Mouse (Mus musculus) hindbrain, embryonic 12.5 days (tissue): ENCODE results near the gene Gnaq. TPM values are rescaled to one million over a fixed set of nuclear protein-coding genes. Genes with fewer than 3 reads are reported as not detected.

ENCODE experiments used
- ATAC-seq: fragments of 200-750 bp; cut with Nextera tagmentation; 2 replicates; pipeline ENCODE4 v1.8.0; 2017; ENCODE audit warnings: moderate TSS enrichment; ENCODE audit not compliant: low FRiP score
- H3K27ac ChIP-seq: fragments of 300-500 bp; sonication (generic); 2 replicates; pipeline ENCODE4 v1.5.1; 2016; ENCODE audit warnings: mild to moderate bottlenecking
- H3K27me3 ChIP-seq: fragments of 300-500 bp; sonication (generic); 2 replicates; pipeline ENCODE4 v1.6.1; 2016; ENCODE audit warnings: mild to moderate bottlenecking
- H3K36me3 ChIP-seq: fragments of 300-500 bp; sonication (generic); 2 replicates; pipeline ENCODE4 v1.6.1; 2016; ENCODE audit warnings: mild to moderate bottlenecking
- H3K4me1 ChIP-seq: fragments of 300-500 bp; sonication (generic); 2 replicates; pipeline ENCODE4 v1.6.1; 2016
- H3K4me2 ChIP-seq: fragments of 300-500 bp; sonication (generic); replicated peaks from 2 replicates; pipeline ENCODE4 v1.6.1; 2016; ENCODE audit warnings: mild to moderate bottlenecking
- H3K4me3 ChIP-seq: fragments of 300-500 bp; sonication (generic); 2 replicates; pipeline ENCODE4 v1.5.1; 2016; ENCODE audit warnings: mild to moderate bottlenecking
- H3K9ac ChIP-seq: fragments of 300-500 bp; sonication (generic); 2 replicates; pipeline ENCODE4 v1.6.1; 2016; ENCODE audit warnings: mild to moderate bottlenecking, moderate library complexity
- H3K9me3 ChIP-seq: fragments of 300-500 bp; sonication (generic); replicated peaks from 2 replicates; pipeline ENCODE4 v1.6.1; 2016; ENCODE audit warnings: mild to moderate bottlenecking
- WGBS: fragments of 180-500 bp; shearing (Covaris S2); methylation state at CpG from one replicate; pipeline ENCODE4 v1.1.7; 2016; 5-methylcytosine and 5-hydroxymethylcytosine counted together
- polyA plus RNA-seq: library from polyadenylated mRNA; unstranded; fragments of >200 nt; fragmentation: Nextera tagmentation; extraction: Ambion mirVana; gene quantifications from 2 replicates; pipeline ENCODE4 v1.2.1, GENCODE M21; 2016

Gnaq gene
- polyA plus RNA-seq, 1 experiment from 2014 or later, result 49.3 TPM

DNA sequence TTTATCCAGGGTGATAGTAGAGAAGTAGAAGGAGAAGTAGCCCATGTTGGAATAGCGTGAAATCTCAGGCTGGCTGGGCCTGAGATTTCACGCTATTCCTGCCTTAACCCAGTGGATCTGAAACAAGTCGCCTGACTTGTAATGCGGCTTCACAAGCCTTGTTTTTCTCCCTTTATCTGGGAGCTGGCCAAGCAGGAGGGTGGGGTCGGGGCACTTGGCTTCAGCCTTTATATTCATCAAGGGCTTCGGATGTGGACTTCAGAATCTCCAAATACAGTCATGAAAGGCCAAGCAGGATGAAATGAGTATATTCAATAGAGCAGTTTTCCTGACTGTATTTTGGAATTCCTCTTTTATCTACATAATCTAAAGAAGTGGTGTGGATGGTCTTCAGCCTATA, 82.3 kb downstream of the Gnaq start:
- Histone ChIP-seq H3K9me3 (no peaks in the 10 kb centered on the region), H3K27me3 (no peaks in the 10 kb centered on the region), H3K27ac (no peak overlapping the region), H3K4me3 (no peak overlapping the region), H3K4me1 (no peaks in the 10 kb centered on the region), H3K4me2 (no peak overlapping the region), H3K36me3 (0 out of 2 replicates have a peak, but pooled peaks cover 5% of the 10 kb centered on the region), H3K9ac (no peak overlapping the region)
- no peak for ATAC-seq
- 83% methylated on average over 6 of the region's 6 CpGs for WGBS

DNA sequence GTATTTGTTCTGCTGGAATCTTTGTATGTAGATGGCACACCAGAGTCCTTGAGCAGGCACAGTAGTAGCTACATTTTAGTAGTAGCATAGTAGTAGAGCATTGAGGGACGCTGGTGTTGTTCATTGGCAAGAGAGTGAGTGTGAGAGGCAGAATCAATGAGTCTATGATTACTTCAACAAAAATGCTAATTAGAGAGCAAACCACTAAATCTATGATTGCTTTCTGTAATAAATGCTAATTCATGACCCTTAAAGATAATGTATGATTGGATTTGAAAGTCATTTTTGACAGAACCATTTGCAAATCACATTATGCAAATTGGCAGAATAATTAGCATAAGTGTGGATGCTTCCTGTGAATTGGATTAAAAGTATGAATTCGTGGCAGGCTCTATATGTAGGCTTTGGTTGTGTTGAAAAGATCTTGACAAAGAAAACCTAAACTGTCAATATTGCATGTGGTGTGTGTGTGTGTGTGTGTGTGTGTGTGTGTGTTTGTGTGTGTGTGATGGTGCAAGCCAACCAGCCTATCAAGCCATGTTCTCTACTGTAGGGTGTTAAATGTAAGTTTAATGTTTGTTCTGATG, 82.9 kb downstream of the Gnaq start:
- no peak overlapping the region for H3K4me3 ChIP-seq
- H3K36me3 ChIP-seq, result 0 out of 2 replicates have a peak, but pooled peaks cover 8% of the 10 kb centered on the region
- H3K27ac ChIP-seq, result no peak overlapping the region
- no peaks in the 10 kb centered on the region for H3K9me3 ChIP-seq
- H3K4me2 ChIP-seq, result no peak overlapping the region
- ATAC-seq, result 0 out of 2 replicates have a peak, but pooled peaks have one; percentile 22
- 84% methylated on average over 2 of the region's 2 CpGs for WGBS
- no peak overlapping the region for H3K9ac ChIP-seq
- no peaks in the 10 kb centered on the region for H3K27me3 ChIP-seq
- H3K4me1 ChIP-seq, result no peaks in the 10 kb centered on the region

DNA sequence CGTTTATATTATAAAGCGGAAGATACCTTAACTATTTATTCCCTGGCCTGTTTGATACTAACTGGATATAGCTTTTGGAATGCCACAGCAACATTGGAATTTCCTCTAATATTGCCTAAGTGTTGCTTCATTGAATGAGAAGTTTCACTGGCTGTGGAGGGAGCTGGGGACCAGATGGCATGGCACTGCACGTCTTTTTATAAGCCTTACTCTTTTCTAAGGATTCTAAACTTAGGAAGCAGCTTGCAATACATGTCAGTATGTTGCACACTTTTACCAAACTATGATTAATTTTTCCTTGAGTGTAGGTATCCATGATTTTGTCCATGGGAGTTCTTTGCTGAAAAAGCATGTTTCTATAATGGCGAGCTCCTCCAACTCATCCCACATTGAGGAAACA, 87.3 kb downstream of the Gnaq start:
- Histone ChIP-seq H3K4me2 (no peak overlapping the region), H3K9ac (no peak overlapping the region), H3K9me3 (no peaks in the 10 kb centered on the region), H3K27ac (no peak overlapping the region), H3K36me3 (0 out of 2 replicates have a peak, but pooled peaks cover 13% of the 10 kb centered on the region), H3K4me1 (0 out of 2 replicates have a peak, but pooled peaks cover 3% of the 10 kb centered on the region), H3K27me3 (no peaks in the 10 kb centered on the region), H3K4me3 (no peak overlapping the region)
- 88% methylated on average over 4 of the region's 4 CpGs for WGBS
- no peak for ATAC-seq

DNA sequence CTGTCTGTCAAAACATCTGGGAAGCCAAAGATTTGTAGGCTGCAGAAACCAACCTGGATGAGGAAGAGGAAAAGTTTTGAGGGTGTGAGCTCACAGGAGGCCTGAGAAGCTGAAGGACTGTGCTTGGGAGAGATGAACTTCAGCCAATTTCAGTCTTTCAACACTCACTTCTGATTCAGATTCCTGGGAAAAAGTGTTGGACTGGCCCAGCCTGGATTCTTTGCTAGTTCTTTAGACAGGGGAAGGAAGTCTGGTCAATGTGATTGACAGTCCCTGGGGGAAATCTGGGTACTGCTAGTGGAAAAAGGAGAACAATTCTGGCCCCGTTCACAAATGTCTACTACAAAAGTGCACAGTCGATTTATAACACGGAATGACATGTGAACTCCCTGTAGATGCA, 89.9 kb downstream of the Gnaq start:
- whole genome bisulfite sequencing, result 77% methylated on average over 3 of the region's 3 CpGs
- ATAC-seq, result no peak
- H3K27ac ChIP-seq, result no peak overlapping the region

DNA sequence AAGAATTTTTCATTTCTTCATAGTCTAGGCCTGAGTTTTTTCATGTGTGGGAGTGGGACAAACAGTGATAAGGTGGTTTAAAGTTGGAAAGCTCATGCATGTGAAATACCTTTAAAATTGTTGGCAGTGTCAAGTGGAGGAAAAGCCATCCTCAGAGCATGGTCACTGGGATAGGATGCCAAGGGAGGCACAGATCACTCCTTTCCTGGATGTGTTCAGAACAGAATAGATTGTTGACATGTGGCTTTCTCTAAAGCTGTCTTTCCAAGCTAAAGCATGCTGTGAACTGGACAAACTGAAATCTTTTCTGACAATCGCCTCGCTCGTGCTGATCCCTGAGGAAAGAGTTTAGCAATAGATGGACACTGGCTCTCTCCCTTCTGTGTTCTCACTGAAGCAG, 90.5 kb downstream of the Gnaq start:
- no peaks in the 10 kb centered on the region for H3K27me3 ChIP-seq
- H3K4me2 ChIP-seq, result no peak overlapping the region
- H3K4me3 ChIP-seq, result no peak overlapping the region
- H3K9me3 ChIP-seq, result no peaks in the 10 kb centered on the region
- H3K9ac ChIP-seq, result no peak overlapping the region
- 85% methylated on average over 3 of the region's 3 CpGs for WGBS
- no peak for ATAC-seq
- H3K4me1 ChIP-seq, result 0 out of 2 replicates have a peak, but pooled peaks cover 3% of the 10 kb centered on the region
- peaks cover 22% of the 10 kb centered on the region for H3K36me3 ChIP-seq
- no peak overlapping the region for H3K27ac ChIP-seq

More for the DNA sequence above, 89.9 kb downstream of the Gnaq start:
- H3K4me3 ChIP-seq, result no peak overlapping the region
- no peaks in the 10 kb centered on the region for H3K9me3 ChIP-seq
- H3K4me2 ChIP-seq, result no peak overlapping the region
- H3K36me3 ChIP-seq, result peaks cover 22% of the 10 kb centered on the region
- no peak overlapping the region for H3K9ac ChIP-seq
- H3K27me3 ChIP-seq, result no peaks in the 10 kb centered on the region
- 0 out of 2 replicates have a peak, but pooled peaks cover 3% of the 10 kb centered on the region for H3K4me1 ChIP-seq

GRCm38 (mm10) chr19:16224831-16225230, 92.2 kb downstream of the Gnaq start:
- no peak overlapping the region for H3K4me3 ChIP-seq
- H3K9ac ChIP-seq, result no peak overlapping the region
- peaks cover 19% of the 10 kb centered on the region for H3K36me3 ChIP-seq
- no peak overlapping the region for H3K27ac ChIP-seq
- WGBS, result 72% methylated on average over 2 of the region's 2 CpGs
- H3K27me3 ChIP-seq, result no peaks in the 10 kb centered on the region
- H3K9me3 ChIP-seq, result no peaks in the 10 kb centered on the region
- ATAC-seq, result no peak
- H3K4me2 ChIP-seq, result no peak overlapping the region
- H3K4me1 ChIP-seq, result 0 out of 2 replicates have a peak, but pooled peaks cover 3% of the 10 kb centered on the region

DNA sequence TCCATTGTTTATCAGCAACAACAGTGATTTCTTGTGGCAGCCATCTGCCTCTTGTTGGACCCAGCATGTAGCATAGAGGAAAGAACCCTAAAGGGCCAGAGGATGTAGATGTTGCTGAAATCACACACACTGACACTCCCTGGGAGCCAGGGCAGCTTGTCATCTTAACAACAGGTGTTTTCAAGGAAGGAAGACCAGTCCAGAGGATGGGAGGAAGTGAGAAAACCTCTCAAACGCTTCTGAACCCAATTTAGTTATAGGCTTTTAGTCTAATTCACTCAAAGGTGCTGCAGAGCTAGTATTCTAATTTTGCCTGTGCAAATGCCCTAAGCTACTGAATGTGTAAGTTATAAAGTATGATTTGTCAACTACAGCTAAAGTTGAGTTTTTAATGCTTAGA, 99.0 kb downstream of the Gnaq start:
- H3K27me3 ChIP-seq, result no peaks in the 10 kb centered on the region
- no peaks in the 10 kb centered on the region for H3K9me3 ChIP-seq
- WGBS, result 89% methylated on average over 1 of the region's 1 CpGs
- H3K4me3 ChIP-seq, result no peak overlapping the region
- no peak for ATAC-seq
- H3K36me3 ChIP-seq, result no peaks in the 10 kb centered on the region
- H3K4me1 ChIP-seq, result no peaks in the 10 kb centered on the region
- H3K27ac ChIP-seq, result no peak overlapping the region
- no peak overlapping the region for H3K4me2 ChIP-seq
- H3K9ac ChIP-seq, result no peak overlapping the region

- Histone ChIP-seq H3K27ac (no peak overlapping the region), H3K9me3 (no peaks in the 10 kb centered on the region), H3K4me3 (no peak overlapping the region), H3K27me3 (no peaks in the 10 kb centered on the region), H3K36me3 (no peaks in the 10 kb centered on the region), H3K9ac (no peak overlapping the region), H3K4me2 (no peak overlapping the region), H3K4me1 (peaks cover 28% of the 10 kb centered on the region)
- WGBS, result 87% methylated on average over 8 of the region's 8 CpGs
- ATAC-seq, result no peak
Measured at GRCm38 (mm10) chr19:16235594-16235993, 103.0 kb downstream of the Gnaq start.

- H3K9me3 ChIP-seq, result no peaks in the 10 kb centered on the region
- no peak for ATAC-seq
- peaks cover 31% of the 10 kb centered on the region for H3K4me1 ChIP-seq
- H3K36me3 ChIP-seq, result no peaks in the 10 kb centered on the region
- H3K4me2 ChIP-seq, result no peak overlapping the region
- no peak overlapping the region for H3K9ac ChIP-seq
- no peak overlapping the region for H3K27ac ChIP-seq
- H3K27me3 ChIP-seq, result no peaks in the 10 kb centered on the region
- no peak overlapping the region for H3K4me3 ChIP-seq
- WGBS, result 89% methylated on average over 1 of the region's 1 CpGs
Measured at GRCm38 (mm10) chr19:16237034-16237433, 104.4 kb downstream of the Gnaq start.

- no peak overlapping the region for H3K9ac ChIP-seq
- H3K4me3 ChIP-seq, result no peak overlapping the region
- H3K27me3 ChIP-seq, result no peaks in the 10 kb centered on the region
- ATAC-seq, result peak; percentile 30
- no peak overlapping the region for H3K4me2 ChIP-seq
- peak overlapping the region; percentile 60 for H3K27ac ChIP-seq
- H3K36me3 ChIP-seq, result no peaks in the 10 kb centered on the region
- H3K9me3 ChIP-seq, result no peaks in the 10 kb centered on the region
- WGBS, result 64% methylated on average over 4 of the region's 4 CpGs
- peaks cover 34% of the 10 kb centered on the region for H3K4me1 ChIP-seq
Measured at GRCm38 (mm10) chr19:16238072-16238471, 105.4 kb downstream of the Gnaq start.

DNA sequence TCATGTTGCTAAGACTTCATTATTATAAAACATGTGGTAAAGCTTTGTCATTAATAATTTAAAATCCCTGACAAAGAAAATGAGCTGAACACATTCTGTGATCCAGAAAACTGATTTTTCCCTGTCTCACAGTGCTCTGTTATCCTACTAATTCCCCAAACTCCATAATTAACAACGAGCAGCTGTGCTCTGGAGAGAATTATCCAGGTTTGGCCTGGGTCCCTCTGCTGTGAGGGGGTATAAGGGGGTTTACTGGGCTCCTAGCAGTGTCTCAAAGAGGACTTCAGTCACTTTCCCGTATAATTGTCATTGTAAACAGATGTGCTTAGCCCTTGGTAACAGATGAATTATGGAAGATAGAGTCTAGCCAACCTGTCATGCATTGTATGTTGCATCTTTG, 105.9 kb downstream of the Gnaq start:
- Histone ChIP-seq H3K36me3 (no peaks in the 10 kb centered on the region), H3K27ac (peak overlapping the region; percentile 60; the same call in 1 of the 2 replicates), H3K9ac (no peak overlapping the region), H3K4me1 (peaks cover 34% of the 10 kb centered on the region), H3K9me3 (no peaks in the 10 kb centered on the region), H3K4me3 (no peak overlapping the region), H3K27me3 (no peaks in the 10 kb centered on the region), H3K4me2 (no peak overlapping the region)
- peak; percentile 34; the same call in 1 of the 2 replicates for ATAC-seq
- 52% methylated on average over 2 of the region's 2 CpGs for WGBS

GRCm38 (mm10) chr19:16242708-16243107, 110.1 kb downstream of the Gnaq start:
- no peak overlapping the region for H3K4me3 ChIP-seq
- no peak for ATAC-seq
- H3K9me3 ChIP-seq, result no peaks in the 10 kb centered on the region
- no peak overlapping the region for H3K9ac ChIP-seq
- 77% methylated on average over 3 of the region's 3 CpGs for WGBS
- no peak overlapping the region for H3K27ac ChIP-seq
- no peaks in the 10 kb centered on the region for H3K27me3 ChIP-seq
- no peaks in the 10 kb centered on the region for H3K36me3 ChIP-seq
- no peak overlapping the region for H3K4me2 ChIP-seq
- peaks cover 28% of the 10 kb centered on the region for H3K4me1 ChIP-seq

DNA sequence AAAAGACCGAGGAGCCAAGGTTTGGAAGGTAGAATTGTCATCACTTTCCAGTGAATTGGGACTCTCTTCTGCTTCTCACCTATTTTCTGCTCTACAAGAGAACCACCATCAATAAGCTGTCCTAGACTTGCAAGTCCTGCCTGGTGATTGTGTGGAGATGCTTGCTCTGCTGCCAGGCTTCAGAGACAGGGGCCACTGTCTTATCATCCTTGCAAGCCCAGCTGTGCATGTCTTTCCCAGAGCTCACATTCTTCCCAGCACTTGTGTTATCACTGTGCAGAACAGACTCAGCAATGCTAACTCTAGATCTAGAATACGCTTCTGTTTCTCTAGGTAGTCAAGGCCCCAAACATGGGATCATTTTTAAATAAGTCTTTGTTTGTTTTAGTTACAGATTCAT, 116.4 kb downstream of the Gnaq start:
- ATAC-seq, result no peak
- H3K36me3 ChIP-seq, result no peaks in the 10 kb centered on the region
- H3K4me2 ChIP-seq, result no peak overlapping the region
- H3K4me1 ChIP-seq, result peaks cover 17% of the 10 kb centered on the region
- H3K27ac ChIP-seq, result no peak overlapping the region
- no peaks in the 10 kb centered on the region for H3K9me3 ChIP-seq
- no peaks in the 10 kb centered on the region for H3K27me3 ChIP-seq
- WGBS, result 94% methylated on average over 2 of the region's 2 CpGs
- H3K4me3 ChIP-seq, result no peak overlapping the region
- H3K9ac ChIP-seq, result no peak overlapping the region
